Mouse (Mus musculus) neutrophil, adult 5-6 weeks (primary cell): ENCODE data around the gene Gstm7. TPM values are rescaled to one million over a fixed set of nuclear protein-coding genes. Genes with fewer than 3 reads are reported as not detected.
"Not testable (repeated sequence)": the region's sequence is repeated elsewhere in the genome, so short reads cannot be mapped to it uniquely, and the experiment has no call there.

ENCODE experiments used
- ATAC-seq: fragments of 151-379, 151-347 bp; 2 replicates; pipeline ENCODE4 v1.8.0; 2017; ENCODE audit warnings: mild to moderate bottlenecking, moderate TSS enrichment; ENCODE audit not compliant: insufficient number of reproducible peaks, poor library complexity, low FRiP score, severe bottlenecking; ENCODE audit errors: extremely low read depth
- total RNA-seq: library from RNA; stranded (forward); fragments of 200-1000 nt; gene quantifications from 2 replicates; pipeline ENCODE4 v1.2.3, GENCODE M21; 2017

The Gstm7 gene
- not detected in 2 replicates for total RNA-seq

DNA sequence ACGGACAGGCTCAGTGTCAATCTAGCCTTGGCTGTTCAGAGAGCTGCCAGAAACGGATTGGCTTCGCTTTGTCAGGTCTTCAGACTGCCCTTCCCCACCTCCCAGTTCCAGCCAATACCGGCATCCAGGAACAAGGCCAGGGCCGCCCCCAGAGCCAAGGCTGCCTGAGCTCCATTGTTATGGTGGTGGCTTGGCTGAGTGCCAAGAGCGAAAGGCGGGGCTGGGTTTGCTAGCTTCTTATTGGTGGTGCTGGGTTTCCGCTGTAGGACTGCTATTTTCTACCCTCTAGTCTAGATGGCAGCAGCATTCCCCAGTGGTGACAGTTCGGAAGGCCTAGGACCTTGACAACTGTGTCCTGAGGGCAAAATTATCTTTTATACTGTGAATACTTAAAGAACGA is at the start of gene Gstm7:
Gstm7 (minus strand) TSS at position 148 of the 400 bp plus-strand sequence.
- ATAC-seq: 0 out of 2 replicates have a peak, but pooled peaks have one; percentile 22

DNA sequence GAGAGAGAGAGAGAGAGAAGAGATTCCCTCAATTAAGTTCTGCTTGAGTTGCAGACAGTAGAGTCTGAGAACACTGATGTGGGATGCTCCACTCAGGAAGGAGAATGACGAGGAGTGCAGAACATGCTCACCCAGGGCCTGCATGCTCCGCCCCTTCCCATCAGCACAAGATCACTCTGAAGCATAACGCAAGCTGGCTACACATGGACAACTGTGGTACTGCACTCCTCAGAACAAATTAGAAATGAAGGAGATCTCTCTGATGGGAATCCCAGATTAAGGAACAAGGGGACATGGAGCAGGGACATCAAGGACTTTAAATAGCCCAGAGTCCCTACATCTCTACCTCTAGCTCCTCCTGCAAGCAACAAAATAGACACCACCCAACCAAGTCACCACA is 49.6 kb upstream of the Gstm7 start:
- no peak for ATAC-seq

GRCm38 (mm10) chr3:107977691-107978090 is 46.1 kb upstream of the Gstm7 start:
- no peak for ATAC-seq

DNA sequence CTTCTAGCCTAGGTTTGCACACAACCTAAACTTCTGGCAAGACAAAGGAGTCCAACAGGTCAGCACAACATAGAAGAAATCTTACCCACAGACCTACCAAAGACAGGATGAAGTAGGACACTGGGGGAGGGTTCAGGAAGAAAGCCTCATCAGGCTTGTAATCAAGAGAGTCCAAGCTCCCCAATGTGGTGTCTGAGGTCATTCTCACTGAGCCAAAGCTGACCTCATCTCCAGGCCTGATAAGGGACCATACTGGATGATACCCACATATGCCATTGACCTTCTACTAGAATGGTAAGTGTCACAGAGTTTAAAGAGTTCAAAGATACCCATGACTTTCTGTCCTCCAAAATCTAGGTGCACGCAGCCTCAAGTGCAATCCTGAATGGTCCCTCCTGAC is 42.6 kb upstream of the Gstm7 start:
- no peak for ATAC-seq

DNA sequence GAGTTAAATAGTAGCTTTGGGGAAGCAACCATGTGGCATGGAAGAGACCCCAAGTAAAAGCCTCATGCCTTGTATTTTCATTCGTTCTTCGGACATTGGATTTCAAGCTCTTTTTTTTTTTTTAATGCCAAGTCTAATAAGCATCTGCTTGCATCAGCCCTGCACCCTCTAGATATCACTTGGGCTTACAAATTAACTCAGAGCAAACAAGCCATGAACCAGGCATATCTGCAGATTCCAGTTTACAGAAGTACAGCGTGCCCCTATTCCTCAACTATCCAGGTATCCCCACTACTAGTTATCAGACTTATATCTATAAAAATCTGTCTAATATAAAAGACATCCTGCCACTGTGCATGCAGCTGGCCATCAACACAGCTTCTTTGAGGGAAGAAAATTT is 40.5 kb upstream of the Gstm7 start:
- no peak for ATAC-seq

- ATAC-seq: not testable (repeated sequence)
Observed at GRCm38 (mm10) chr3:107971101-107971500, 39.5 kb upstream of the Gstm7 start.

GRCm38 (mm10) chr3:107968724-107969395 is 37.2 kb upstream of the Gstm7 start, which contains the start of gene Gstm3:
Gene Gstm3, minus strand, starts transcription at chr3:107969283.
- 0 out of 2 replicates have a peak, but pooled peaks have one; percentile 11 for ATAC-seq

- no peak for ATAC-seq
Observed at GRCm38 (mm10) chr3:107966631-107967030, 35.0 kb upstream of the Gstm7 start.

- ATAC-seq: no peak
Observed at GRCm38 (mm10) chr3:107965592-107965991, 34.0 kb upstream of the Gstm7 start.

DNA sequence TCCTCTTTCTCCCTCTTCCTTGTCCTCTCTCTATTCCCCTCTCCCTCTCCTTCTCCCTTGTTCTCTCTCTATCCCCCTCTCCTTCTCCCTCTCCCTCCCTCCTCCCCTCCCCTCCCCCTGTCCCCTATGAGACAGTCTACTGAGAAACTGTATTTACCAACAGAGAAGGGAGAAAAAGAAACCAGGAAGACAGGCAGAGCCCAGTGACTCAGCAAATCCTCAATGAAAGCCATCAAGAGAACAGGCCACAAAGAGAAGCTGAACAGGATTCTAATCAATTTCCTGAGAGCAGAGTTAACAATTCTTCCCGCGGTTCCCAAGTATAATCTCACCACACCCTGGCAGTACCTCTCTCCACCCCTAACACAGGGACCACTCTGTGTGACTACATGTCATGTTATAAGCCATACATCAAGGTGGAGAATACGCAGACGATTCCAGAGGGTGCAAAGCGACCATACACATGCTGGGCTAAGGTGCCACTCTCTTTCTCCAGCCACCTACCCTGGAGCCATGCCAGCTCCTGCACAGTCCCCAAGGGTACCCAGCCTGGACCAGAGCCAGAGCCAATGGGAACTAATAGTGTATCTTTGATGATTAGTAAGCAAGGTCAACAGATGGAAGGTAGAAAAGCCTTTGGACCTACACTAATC is 33.2 kb upstream of the Gstm7 start:
- no peak for ATAC-seq

DNA sequence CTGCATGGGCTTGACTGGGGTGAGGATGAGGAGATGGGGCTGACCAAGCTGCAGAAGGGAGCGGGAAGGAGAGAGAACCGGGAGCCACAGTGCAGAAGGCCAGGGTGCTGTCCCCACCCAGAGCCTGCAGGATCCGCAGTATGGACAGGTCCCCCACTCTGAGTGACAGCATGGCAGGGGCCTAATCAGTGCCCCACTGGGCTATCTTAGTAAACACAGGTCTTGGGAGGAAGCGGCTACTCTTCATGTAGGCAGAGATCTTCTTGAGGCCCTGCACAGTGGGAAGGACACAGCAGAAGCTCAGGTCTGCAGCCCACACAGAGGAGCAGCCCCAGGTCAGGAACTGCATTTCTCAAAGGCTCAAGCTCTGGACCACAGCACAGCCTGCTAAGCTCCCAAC is 32.4 kb upstream of the Gstm7 start:
- ATAC-seq: no peak

- not testable (repeated sequence) for ATAC-seq
Observed at GRCm38 (mm10) chr3:107955260-107955659, 23.6 kb upstream of the Gstm7 start.

DNA sequence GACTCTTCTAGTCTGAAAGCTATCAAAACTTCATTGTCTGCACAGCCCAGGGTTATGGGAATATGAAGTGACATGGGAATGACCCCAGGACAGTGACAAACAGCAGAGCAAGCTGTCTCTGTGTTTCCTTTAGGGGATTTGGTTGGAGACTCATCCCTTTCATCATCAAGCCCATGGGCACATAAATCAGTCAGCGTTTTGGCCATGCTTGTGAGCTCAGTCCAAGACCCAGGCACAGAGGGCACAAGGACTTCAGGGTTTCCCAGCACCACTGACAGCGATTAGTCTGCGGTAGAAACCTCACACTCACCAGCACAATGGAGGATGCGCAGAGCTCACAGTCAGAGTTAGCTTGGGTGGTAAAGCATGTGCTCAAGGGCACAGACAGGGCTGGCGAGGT is 22.3 kb upstream of the Gstm7 start:
- ATAC-seq: no peak

DNA sequence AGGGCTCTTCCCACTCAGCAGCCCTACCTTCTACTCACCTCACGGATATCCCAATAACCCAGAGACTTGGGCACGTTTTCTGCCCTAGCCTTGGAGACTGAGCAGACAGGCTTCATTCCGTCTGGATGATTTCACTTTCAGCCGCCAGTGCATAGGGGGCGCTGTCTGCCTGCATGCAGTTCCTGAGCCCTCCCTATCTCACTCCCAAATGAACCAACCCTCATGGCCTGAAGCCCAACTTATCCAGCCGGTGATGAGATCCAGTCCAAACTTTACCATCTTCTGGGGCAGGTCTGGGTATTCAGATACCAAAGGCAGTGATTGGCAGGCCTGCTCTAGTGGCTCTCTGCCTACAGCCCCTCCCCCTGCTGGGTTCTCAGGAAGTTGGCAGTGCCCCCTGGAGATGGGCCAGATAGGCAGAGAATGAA is 21.7 kb upstream of the Gstm7 start:
- ATAC-seq: 0 out of 2 replicates have a peak, but pooled peaks have one; percentile 37

DNA sequence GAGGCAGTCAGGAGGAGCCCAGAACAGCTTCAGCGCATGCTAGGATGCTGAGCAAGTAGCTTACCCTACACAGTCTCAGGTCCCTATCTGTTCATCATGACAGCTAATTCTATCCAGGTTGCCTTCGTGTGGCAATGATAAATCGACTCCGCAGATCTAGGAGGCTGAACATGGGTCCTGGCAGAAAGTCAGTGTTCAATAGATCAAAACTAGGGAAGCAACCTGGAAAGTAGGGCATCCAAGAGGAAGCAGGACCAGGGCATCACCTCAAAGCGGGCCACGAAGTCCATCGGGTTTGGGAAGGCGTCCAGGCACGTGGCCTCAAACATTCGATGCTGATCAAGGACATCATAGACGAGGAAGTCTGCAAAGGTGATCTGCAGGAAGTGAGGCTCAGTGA is 18.9 kb upstream of the Gstm7 start:
- ATAC-seq: no peak

DNA sequence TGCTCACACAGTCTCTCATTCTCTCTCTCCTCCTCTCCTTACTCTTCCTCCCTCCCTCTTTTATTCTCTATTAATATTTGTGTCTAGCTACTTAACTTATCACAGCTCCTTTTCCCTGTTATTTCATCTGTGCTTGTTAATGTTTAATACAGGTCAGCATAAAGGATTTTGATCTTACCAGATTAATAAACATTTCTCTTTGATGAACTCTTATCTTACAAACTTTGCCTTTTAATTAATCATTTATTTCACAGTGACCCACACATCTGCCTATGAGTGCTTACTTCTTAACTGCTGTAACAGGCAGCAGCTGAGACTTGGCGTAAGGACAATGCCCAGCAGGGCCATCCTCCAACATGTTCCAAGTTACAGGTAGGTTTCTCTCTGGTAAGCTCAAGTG is 17.8 kb upstream of the Gstm7 start:
- not testable (repeated sequence) for ATAC-seq

GRCm38 (mm10) chr3:107945729-107946128 is 14.1 kb upstream of the Gstm7 start:
- no peak for ATAC-seq

GRCm38 (mm10) chr3:107943239-107943990 is 11.8 kb upstream of the Gstm7 start, which contains the start of gene Gstm6:
Gene Gstm6, minus strand, starts transcription at chr3:107943749.
- ATAC-seq: no peak

DNA sequence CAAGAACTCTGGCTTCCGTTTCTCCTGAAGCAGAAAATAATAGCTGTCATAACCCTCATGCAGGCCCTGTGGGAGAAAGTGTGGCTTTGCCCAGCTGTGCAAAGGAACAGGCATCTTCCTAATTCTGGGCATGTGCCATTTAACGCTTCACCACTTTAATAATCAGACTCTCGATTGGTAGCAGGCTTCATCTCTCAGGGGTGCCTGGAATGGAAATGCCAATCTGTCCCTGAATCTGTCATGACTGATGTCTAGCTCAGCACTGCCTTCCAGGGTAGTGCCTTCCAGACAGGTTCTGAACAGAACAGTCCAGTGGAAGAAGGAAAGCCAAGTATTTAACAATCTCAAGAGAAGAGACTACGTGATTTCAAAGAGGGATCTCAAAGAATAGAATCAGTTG is 9.6 kb upstream of the Gstm7 start:
- no peak for ATAC-seq

DNA sequence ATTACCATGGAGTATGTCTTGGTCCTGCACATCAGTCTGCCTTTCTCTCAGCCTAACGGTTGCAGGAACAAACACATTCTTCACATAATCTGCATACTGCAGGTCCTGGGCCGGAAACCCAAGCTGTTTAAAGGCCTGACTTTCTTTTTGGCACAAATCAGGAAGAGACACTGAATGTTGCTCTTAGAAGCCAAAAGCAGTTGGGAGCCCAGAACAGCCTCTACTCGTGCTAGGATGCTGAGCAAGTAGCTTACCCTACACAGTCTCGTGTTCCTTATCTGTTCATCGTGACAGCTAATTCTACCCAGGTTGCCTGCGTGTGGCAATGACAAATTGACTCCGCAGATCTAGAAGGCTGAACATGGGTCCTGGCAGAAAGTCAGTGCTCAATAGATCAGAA is 8.9 kb upstream of the Gstm7 start:
- no peak for ATAC-seq
